Mouse (Mus musculus): Measurements from ENCODE around the gene Fndc11. TPM values are rescaled to one million over a fixed set of nuclear protein-coding genes. Genes with fewer than 3 reads are reported as not detected.
"Not testable (repeated sequence)": the region's sequence is repeated elsewhere in the genome, so short reads cannot be mapped to it uniquely, and the experiment has no call there.

The Fndc11 gene
- 0.39 and 0.54 TPM in 2 replicates for polyA plus RNA-seq (2015; fragmentation: Nextera tagmentation; extraction: Ambion mirVana)

DNA sequence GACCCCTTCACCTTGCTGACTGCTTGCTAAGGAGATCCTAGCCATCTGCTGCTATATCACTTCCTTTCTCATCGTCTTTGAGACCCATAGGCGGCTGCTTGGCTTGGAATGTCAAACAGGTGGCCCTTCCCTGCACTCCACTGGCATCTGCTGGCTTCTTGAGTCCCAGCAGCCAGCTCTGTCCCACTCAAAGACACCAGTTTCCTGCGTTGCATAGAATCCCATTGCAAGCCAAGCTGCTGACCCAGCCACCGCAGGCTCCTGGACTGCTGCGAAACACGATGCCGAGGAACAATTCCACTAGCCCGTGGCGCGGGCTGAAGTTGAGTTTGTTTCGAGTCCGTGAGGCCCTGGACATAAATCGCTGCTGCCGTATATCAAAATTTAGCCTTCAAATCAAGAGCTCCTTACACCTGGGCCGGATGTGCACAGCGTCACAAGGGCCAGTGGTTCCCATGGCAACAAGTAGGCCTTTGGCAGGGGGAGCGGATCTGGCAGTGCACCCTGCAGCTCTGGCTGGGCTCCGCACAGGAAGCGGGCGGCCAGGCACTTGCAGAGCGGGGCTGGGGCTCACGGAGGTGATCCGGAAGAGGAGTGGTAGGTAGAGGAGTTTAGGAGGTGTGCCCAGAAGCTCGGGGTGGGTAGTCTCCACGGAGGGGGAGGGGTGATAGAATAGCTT is at the start of gene Fndc11:
TSS of gene Fndc11 (plus strand) at position 476 of the 679 bp plus-strand sequence.
- DNase-seq (ENCODE audit: low spot score), result peak; percentile 96

DNA sequence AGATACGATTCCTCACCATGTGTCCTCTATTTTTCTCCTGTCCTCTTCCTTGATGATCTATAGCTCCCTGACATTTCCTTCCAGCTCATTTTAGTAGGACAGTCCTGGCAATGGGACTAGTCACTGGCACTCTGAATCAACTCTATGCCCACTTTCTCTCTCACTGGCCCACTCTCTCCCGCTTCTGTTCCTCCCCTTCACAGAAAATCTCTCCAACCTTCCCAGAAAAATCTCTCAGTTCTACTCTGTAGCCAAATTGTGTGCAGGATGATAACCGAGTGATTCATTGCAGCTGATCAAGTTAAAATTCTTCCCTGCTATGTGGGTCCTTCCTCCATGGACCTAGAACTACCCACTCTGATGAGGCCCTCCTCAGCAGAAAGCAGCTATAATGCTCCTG is 45.2 kb upstream of the Fndc11 start:
- no peak for DNase-seq (ENCODE audit: low spot score)

DNA sequence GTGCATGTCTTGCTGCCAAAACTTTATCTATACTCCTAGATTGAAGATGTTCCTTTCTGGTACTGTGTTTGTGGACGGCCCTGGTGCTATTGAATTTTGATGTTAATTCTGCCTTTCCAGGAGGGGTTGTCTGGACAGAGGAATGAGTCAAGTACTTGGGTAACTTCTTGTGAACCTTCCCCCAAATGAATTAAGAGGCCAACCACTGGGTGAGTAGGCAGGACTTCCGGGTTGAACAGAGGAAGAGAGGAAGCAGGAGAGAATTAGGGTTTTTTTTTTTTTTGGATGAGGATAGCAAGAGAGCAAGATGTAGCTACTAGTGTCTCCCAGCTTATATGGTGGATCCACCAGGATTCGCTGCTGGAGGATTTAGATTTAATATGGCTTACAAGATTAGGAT is 41.8 kb upstream of the Fndc11 start:
- no peak for DNase-seq (ENCODE audit: low spot score)

DNA sequence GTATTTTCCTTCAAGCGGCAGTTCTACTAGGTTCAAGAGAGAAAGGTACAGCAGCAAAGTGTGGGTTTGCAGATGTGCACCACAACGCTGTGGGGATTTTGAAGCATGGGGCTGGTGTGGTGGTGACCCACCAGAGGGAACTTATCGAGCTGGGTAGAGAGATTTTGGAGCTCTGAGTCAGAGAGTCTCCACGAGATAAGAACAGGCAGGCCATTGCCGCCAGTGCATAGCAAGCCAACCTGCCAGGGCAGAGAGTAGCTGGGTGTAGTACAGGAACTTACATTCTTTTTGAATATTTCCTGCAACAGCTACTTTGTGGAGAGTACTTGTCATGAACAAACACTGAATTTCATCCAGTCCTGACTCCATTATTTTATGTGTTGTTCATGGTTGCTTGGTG is 41.3 kb upstream of the Fndc11 start:
- no peak for DNase-seq (ENCODE audit: low spot score)

DNA sequence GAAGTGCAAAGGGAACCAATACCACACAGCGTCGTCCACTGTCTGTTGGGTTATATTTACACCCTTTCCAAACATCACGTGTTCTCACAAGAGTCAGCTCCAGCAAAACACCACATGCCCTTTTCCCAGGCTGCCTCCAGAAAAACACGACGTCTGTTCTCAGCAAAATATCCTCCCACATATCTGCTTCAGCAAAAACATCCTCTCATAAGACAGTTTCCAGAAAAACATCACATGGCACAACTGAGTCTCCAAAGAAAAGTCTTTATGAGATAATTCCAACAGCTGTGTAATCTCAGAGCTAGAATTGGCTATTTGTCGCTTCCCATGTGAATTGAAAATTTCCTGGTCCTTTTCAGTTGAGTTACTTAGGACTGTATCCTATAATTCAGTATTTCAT is 38.9 kb upstream of the Fndc11 start:
- DNase-seq (ENCODE audit: low spot score), result no peak

DNA sequence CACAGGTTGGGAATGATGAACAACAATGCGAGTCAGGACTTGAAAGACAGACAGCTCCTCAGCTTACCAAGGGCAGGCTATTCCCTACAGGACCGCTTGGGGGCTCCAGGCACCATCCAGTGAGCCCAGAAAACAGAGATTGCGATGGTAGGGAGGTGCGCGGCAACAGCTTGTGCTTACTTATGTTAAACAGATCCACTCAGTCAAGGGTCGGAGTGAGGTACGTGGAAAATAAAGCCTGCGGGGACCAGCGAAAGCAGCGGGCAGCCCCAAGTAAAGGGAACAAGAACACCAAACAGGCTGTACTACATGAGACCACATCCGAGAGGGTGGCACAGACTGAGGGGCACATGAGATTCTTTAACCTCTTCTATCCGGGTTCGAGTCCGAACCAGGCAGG is 33.2 kb upstream of the Fndc11 start:
- DNase-seq (ENCODE audit: low spot score), result peak; percentile 87

DNA sequence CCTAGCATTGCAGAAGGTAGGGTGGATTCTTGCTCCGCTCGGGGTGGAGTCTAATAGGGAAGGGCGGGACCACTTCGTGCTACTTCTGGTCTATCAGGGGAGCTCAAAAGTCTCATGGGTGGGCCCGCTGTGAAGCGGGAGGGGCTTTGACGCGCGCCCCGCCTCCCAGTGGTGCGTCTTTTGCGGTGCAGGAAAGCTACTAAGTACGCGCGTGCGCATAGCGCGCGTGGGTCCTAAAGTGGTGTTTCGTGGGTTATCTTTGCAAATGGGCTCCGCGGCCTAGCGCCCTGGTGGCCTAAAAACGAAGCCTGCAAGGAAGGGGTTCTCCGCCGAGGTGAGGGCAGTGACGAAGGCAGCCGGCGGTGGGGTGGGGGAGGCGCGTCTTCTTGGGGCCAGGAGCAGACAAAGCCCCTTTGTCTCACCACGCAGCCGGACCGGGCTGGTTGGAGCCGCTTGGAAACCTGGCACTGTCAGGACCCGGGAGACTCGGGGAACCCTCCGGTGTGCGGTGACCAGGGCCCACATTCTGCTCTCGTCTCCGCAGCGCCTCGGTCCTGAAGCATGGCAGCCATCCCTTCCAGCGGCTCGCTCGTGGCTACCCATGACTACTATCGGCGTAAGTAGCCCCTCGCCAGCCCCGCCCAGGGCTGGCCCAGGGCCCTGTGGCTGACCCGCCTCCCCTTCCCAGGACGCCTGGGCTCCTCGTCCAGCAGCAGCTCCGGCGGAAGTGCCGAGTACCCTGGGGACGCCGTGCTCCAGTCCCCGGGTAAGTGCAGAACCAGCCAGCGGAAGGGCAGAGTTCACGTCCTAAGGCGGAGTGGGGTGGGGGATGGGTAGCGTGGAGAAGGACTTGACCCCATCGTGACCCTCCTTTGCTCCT is 32.5 kb upstream of the Fndc11 start, which contains the start of gene Ppdpf:
TSS of gene Ppdpf (plus strand) at position 127 of the 880 bp plus-strand sequence.
- DNase-seq (ENCODE audit: low spot score), result peak; percentile 96

DNA sequence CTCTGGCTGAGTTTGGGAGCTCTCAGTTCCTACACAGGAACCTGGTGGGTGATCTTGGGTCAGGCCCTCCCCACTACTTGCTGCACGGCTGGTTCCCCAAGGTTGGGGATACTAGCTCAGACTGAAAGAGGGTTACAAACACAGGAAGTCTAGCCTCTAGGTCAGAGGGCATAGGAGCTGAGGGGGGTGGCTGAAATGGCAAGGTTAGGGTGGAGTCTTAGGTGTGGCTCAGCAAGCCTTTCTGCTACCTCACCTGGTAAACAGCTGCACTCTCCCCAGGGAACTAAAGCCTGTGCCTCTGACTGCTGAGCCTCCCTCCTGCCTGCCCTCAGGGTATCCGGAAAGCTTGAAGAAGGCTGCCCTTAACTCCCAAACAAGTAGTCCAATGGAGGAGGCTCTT is 31.1 kb upstream of the Fndc11 start:
- DNase-seq (ENCODE audit: low spot score), result peak; percentile 17

DNA sequence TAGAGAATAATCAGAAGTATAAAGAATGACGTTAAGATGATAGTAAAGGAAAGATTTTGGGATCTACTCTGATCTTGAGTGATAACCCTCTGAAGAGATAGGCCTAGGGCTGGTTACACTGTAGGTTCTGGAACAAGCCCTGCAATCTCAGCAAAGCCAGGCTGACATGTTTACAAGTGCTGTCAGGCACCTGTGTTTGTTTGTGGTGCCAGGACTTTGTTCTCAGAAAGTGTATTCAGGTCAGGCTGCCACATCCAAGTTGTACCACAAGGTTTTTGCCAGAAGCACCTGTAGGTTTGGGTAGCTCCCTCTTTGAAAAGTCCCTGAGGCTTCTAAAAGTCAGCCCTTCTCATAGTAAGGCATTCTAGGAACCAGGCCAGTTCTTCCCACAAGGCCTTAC is 30.5 kb upstream of the Fndc11 start:
- DNase-seq (ENCODE audit: low spot score), result peak; percentile 44

DNA sequence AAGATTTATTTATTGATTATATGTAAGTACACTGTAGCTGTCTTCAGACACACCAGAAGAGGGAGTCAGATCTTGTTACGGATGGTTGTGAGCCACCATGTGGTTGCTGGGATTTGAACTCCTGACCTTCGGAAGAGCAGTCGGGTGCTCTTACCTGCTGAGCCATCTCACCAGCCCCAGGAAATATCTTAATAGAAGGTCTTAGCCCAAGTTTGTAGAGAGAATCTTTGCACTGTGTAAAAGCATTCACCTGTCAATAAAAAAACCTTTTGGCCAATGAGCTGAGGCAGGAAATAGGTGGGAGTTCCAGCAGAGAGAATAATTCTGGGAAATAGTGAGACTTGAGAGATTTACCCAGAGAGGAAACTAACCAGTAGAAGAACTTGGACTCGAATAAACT is 28.4 kb upstream of the Fndc11 start:
- DNase-seq (ENCODE audit: low spot score), result not testable (repeated sequence)

DNA sequence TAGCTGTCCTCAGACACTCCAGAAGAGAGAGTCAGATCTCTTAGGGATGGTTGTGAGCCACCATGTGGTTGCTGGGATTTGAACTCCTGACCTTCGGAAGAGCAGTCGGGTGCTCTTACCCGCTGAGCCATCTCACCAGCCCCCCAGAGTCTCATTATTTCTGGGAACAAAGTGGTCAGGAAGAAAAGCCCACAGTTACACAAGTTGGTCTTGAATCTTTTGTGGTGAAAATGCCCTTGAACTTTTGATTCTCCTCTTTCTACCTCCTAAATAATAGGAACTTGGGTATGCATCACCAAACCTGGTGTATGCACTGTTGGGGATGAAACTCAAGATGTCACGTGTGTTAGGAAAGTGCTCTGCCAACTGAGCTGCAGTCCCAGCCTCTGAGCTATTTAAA is 27.9 kb upstream of the Fndc11 start:
- DNase-seq (ENCODE audit: low spot score), result no peak

DNA sequence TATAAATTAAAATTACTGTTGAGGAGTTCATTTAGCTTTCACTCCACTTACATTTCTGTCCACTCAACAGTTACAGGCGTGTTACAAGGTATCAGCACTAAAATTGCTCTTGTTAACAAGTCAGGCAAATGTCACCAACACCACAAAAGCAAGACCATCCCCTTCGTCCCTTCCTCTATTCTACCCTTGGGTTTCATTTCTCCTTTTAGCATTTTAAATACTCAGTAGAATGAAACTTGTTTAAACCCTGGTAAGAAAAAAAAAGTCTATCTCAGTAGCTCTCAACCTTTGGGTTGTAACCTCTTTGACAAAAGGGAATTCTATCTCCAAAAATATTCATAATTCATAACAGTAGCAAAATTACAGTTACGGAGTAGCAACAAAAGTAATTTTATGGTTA is 26.8 kb upstream of the Fndc11 start:
- no peak for DNase-seq (ENCODE audit: low spot score)

DNA sequence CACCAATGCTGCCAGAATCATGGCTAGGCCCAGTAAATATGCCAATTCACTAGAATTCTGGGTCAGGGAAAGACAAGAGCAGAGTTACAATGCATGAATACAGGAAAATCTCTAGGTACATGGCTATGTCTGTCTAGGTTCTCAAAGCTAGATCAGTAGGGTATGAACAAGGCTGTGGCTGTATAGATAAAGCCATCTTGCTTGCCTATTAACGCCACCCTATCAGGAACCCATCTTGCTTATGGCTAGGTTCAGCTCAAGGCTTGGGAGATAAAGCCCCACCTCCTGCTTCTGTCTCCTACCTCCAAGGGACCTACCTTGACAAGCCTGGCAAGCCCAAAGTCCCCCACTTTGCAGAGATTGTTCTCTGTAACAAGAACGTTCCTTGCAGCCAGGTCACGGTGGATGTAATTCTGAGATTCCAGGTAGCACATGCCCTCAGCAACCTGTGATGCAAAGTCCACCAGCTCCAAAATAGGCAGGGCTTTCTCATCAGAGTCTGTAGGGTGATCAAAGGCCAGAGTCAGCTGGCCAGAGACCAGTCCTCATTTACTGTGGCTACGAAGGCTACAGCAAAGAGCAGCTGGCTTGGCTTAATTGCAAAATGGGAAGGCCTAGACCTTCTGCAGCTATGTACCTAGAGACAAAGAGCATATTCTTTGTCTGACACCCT is 23.0 kb upstream of the Fndc11 start:
- DNase-seq (ENCODE audit: low spot score), result no peak

DNA sequence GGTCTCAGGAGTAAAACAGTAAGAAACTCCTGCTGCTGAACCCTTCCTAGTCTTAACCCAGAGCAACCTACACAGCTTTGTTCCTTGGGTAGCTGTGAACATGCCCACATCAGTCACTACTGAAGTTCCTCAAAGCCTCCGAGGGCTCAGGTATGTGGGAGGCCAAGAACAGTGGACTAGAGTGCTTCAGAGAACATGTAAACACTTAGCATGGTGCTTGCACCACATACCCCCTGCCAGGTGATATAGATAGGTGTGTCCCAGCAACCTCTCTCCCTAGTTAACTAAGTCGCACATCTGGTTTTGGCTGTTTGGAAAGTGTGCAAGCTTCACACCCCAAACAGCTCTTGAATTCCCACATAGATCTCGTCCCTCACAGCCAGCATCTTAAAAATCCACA is 18.2 kb upstream of the Fndc11 start:
- DNase-seq (ENCODE audit: low spot score), result no peak

DNA sequence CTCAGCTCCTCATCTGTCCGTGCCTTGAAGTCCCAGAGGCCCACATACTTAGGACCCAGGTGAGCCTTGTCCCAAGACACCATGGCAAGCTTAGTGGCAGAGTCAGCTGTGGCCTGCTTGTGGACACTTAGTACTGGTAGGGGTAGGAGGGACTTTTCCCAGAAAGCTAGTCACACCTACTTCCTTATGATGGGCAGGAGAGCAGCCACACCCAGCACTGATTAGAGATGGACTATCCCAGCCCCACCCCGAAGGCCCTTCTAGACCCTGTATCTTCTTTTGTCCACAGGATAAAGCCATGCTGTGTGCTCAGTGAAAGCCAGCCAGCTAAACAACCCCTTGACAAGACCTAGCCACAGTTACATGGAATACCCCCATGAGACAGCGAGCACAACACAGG is 17.4 kb upstream of the Fndc11 start, which contains the start of gene Ptk6:
TSS of gene Ptk6 (minus strand) at position 368 of the 400 bp plus-strand sequence.
- no peak for DNase-seq (ENCODE audit: low spot score)

DNA sequence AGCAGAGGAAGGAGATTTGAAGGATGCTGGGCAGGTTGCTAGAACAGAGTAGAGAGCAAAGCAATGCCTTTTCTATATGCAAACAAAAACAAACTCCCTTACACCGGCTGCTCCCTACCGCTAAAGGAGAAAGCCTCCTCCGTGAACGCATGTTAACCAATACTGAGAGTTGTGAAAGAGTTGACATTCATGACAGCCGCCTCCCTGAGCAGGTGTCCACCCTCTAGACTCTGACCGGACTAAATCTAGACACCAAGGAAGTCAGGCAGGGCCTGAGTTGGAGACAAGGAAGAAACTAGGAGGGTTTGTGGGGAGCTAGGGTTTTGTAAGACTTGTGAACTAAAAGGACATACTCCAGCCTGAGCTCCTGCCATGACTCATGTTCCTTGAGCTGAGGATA is 16.9 kb upstream of the Fndc11 start:
- no peak for DNase-seq (ENCODE audit: low spot score)

DNA sequence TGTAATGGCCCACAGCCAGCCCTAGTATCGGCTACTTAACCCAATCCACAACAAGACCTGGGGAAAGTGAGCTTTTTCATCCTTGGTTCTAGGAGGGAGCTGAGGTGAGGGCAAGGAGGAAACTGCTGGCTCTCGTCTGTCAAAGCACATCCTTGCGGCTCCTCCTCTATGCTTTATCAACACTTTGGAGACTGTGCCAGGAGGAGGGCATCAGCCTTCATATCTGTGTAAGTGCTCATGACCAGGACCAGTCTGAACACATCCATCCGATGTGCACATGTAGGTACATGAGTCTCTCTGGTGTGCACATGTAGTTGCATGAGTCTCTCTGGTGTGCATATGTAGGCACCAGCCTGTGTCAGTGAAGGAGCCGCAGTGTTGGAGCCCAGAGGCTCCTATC is 14.1 kb upstream of the Fndc11 start:
- DNase-seq (ENCODE audit: low spot score), result no peak

DNA sequence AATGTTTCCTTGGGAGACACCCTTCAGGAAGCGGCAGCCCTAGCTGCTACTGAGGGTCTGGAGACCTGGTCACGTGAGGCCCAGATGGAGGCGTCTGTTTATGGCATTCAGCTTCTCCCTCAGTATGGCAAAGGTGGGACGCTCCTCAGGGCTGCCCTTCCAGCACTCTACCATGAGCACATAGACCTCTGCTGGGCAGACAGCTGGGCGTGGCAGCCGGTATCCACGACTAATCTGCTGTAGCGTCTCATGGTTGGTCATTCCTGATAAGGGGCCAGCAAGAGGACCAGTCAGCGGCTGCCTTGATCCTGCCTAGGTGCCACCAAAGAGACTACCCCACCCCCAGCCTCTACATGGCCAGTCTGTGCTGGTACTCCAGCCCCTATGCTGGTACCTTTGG is 13.7 kb upstream of the Fndc11 start:
- no peak for DNase-seq (ENCODE audit: low spot score)

DNA sequence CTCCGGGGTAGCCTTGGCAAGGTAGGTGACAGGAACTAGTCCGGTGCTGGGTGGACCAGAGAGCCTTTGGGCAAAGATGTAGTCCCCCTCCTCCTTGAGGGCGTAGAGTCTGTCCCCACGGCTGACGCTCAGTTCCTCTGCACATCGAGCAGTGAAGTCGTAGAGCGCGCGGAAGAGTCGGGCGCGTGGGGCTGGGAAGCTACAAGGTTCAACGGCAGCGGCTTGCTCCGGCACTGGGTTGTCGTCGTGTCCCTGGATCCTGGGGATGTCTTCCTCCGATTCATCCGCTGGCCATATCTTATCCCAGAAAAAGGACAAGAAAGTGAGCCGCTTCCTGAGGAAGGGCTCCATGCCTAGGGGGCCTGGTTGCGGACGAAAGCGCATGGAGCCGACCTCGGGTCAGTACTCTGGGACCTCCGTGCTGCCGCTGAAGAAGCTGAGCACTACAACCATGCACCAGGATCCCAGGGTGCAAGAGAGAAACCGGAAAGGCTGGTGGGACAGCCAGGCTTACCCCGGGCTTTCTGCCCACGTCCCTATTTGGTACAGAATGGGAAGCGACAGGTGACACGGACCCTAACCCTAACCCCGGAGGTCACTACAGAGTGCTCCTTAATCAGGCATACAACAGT is 7.3 kb upstream of the Fndc11 start:
- peak; percentile 23 for DNase-seq (ENCODE audit: low spot score)

DNA sequence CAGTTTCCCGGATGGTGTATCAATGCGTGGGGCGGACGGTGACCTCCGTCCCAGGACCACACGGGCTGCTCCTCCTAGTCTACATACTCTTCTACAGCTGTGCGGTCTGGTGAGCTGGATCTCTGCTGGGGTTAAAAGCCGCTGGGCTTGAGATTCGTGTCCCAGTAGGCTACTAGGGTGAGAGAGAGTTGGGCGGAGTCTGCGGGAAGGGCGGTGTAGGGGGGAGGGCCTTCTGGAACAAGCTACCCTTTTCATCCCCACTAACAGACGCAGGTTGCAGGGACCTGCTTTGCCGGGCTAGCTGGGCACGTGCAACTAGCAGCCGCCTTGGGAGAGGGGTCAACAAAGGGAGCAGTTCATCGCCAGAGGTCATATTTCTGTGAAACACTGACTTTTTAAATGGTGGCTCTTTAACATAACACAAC is 6.8 kb upstream of the Fndc11 start, which contains the start of gene Srms:
TSS of gene Srms (minus strand) at position 165 of the 425 bp plus-strand sequence.
- peak; percentile 28 for DNase-seq (ENCODE audit: low spot score)

DNA sequence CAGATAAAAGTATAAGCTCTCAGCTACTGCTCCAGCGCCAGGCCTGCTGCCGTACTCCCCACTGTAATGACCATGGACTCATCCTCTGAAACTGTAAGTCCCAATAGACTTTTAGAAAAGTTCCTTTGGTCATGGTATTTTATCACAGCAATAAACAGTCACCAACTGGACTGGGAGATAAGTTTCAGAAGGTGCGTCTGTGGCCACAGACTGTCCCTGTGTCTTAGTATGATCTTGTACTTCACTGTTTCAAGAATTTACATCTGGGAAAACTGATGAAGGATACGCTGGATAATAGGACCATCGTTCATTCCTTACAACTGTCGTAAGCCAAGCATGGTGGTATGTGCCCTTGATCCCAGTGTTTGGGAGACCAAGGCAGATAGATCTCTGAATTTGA is 3.8 kb upstream of the Fndc11 start:
- DNase-seq (ENCODE audit: low spot score), result no peak
